Mouse (Mus musculus) cerebellum, adult 9-10 months (tissue): ENCODE data around the gene Zfp819.
"Not testable (repeated sequence)": the region's sequence is repeated elsewhere in the genome, so short reads cannot be mapped to it uniquely, and the experiment has no call there.

ENCODE experiments used
- DNase-seq: peaks from one replicate; pipeline ENCODE4 v3.0.0; 2022

Zfp819 gene

GRCm38 (mm10) chr7:43643046-43643652 lies 36.2 kb downstream of the Zfp819 start:
- DNase-seq = no peak

- DNase-seq = no peak
Measured at GRCm38 (mm10) chr7:43652683-43653082, 45.7 kb downstream of the Zfp819 start.

- no peak for DNase-seq
Measured at GRCm38 (mm10) chr7:43654519-43654918, 47.5 kb downstream of the Zfp819 start.

GRCm38 (mm10) chr7:43656232-43656631 lies 49.3 kb downstream of the Zfp819 start:
- no peak for DNase-seq

- DNase-seq = no peak
Measured at GRCm38 (mm10) chr7:43660002-43660401, 53.0 kb downstream of the Zfp819 start, which contains the start of gene Siglece. TSS of gene Siglece (minus strand) at chr7:43660161.

GRCm38 (mm10) chr7:43662804-43663203 lies 55.8 kb downstream of the Zfp819 start:
- DNase-seq = no peak

- not testable (repeated sequence) for DNase-seq
Measured at GRCm38 (mm10) chr7:43667221-43667620, 60.3 kb downstream of the Zfp819 start.
